Mouse (Mus musculus) liver, embryonic 14.5 days (tissue): Measurements from ENCODE around the gene Igsf21. TPM values are rescaled to one million over a fixed set of nuclear protein-coding genes. Genes with fewer than 3 reads are reported as not detected.

ENCODE experiments used
- ATAC-seq: fragments of 200-750 bp; cut with Nextera tagmentation; 2 replicates; pipeline ENCODE4 v1.8.0; 2017; ENCODE audit warnings: moderate number of reproducible peaks, mild to moderate bottlenecking, moderate library complexity; ENCODE audit not compliant: insufficient read depth
- DNase-seq, 3 experiments: peaks; one replicate each; pipeline ENCODE4 v3.0.0-alpha.2; 2012 to 2013; ENCODE audit warnings: low read depth in 3 of 3, low spot score in 3 of 3
- H3K27ac ChIP-seq: fragments of 300-500 bp; sonication (generic); 2 replicates; pipeline ENCODE4 v1.5.1; 2014; ENCODE audit warnings: moderate library complexity, mild to moderate bottlenecking, control low read depth, inconsistent platforms
- H3K27me3 ChIP-seq: fragments of 300-500 bp; sonication (generic); 2 replicates; pipeline ENCODE4 v1.6.1; 2014; ENCODE audit warnings: mild to moderate bottlenecking, low read length, moderate library complexity; ENCODE audit not compliant: control insufficient read depth, insufficient read depth
- H3K36me3 ChIP-seq: fragments of 300-500 bp; sonication (generic); replicated peaks from 2 replicates; pipeline ENCODE4 v1.6.1; 2014; ENCODE audit warnings: low read depth; ENCODE audit not compliant: control insufficient read depth, insufficient read depth
- H3K4me1 ChIP-seq, 2 experiments: fragments of 200-500 bp in 1 of 2; fragments of 300-500 bp in 1 of 2; sonication (generic) in 1 of 2; replicated peaks; 2 replicates each; pipeline ENCODE4 v1.6.1; 2012 to 2014; ENCODE audit warnings: antibody characterized with exemption in 1 of 2, inconsistent platforms in 1 of 2, low read length in 1 of 2; ENCODE audit not compliant: control insufficient read depth in 2 of 2, insufficient read depth in 2 of 2
- H3K4me2 ChIP-seq: fragments of 300-500 bp; sonication (generic); 2 replicates; pipeline ENCODE4 v1.6.1; 2014; ENCODE audit warnings: low read depth, mild to moderate bottlenecking, control low read depth, moderate library complexity
- H3K4me3 ChIP-seq, 2 experiments: fragments of 200-500 bp in 1 of 2; fragments of 300-500 bp in 1 of 2; sonication (generic) in 1 of 2; 2 replicates each; pipeline ENCODE4 v1.5.1; 2012 to 2014; ENCODE audit warnings: low read depth in 2 of 2, low read length in 2 of 2, mild to moderate bottlenecking in 2 of 2, control low read depth in 1 of 2, inconsistent platforms in 1 of 2, moderate library complexity in 1 of 2; ENCODE audit not compliant: insufficient read depth in 1 of 2
- H3K9ac ChIP-seq: fragments of 300-500 bp; sonication (generic); replicated peaks from 2 replicates; pipeline ENCODE4 v1.6.1; 2014; ENCODE audit warnings: mild to moderate bottlenecking, control low read depth, moderate library complexity
- H3K9me3 ChIP-seq: fragments of 300-500 bp; sonication (generic); 2 replicates; pipeline ENCODE4 v1.6.1; 2016; ENCODE audit warnings: low read length, mixed read lengths; ENCODE audit not compliant: control insufficient read depth
- CTCF ChIP-seq: IDR thresholded peaks from 2 replicates; pipeline ENCODE4 v1.5.1; 2016; ENCODE audit warnings: antibody characterized with exemption, low read depth, control low read depth
- EP300 ChIP-seq: IDR thresholded peaks from 2 replicates; pipeline ENCODE4 v1.6.1; 2016; ENCODE audit warnings: antibody characterized with exemption, low read depth
- WGBS: fragments of 180-500 bp; shearing (Covaris S2); extraction: QIAGEN DNeasy Blood & Tissue Kit; methylation state at CpG from one replicate; pipeline ENCODE4 v1.1.7; 2014; ENCODE audit not compliant: insufficient replicate concordance; 5-methylcytosine and 5-hydroxymethylcytosine counted together
- polyA plus RNA-seq, 2 experiments: library from polyadenylated mRNA; depleted of rRNA in 1 of 2; stranded (reverse) in 1 of 2; unstranded in 1 of 2; fragments of >200 nt; fragmentation: Nextera tagmentation in 1 of 2; extraction: Ambion mirVana in 1 of 2; gene quantifications; 2 replicates each; pipeline versions ENCODE4 v1.2.1 to v1.2.3; 2012 to 2014

Gene Igsf21
- polyA plus RNA-seq, 2 experiments, result 0.18 TPM; not detected in 1

- Histone ChIP-seq H3K4me2 (no peak overlapping the region), H3K9ac (no peak overlapping the region), H3K9me3 (no peaks in the 10 kb centered on the region), H3K36me3 (no peaks in the 10 kb centered on the region), H3K27ac (no peak overlapping the region), H3K4me3 (no peak overlapping the region), H3K27me3 (no peaks in the 10 kb centered on the region), H3K4me1 (peaks cover 0 to 2% of the 10 kb centered on the region in 2 experiments; a peak in 1 of 4 replicates)
- no peak for ATAC-seq
- TF ChIP-seq CTCF (no peak), EP300 (no peak)
- DNase-seq, result no peak
Measured at GRCm38 (mm10) chr4:140171189-140171588, 75.4 kb downstream of the Igsf21 start.

DNA sequence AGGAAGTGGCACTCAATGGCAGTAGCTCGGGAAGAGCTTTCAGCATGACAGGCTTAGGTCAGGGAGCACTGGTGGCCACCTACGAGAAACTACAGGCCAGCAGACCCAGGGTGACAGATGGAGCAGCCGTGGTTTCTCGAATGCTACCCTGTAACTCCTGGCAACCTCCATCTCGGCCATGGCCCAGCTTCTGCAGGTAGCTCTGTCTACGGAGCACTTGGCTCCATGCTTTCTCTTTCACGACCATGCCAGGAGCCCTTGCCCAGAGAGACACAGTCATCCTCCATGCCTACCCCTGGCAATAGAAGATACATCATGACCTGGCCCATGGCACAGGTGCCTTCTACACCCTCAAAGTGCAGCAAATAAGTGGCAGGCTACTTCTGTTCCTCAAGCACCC lies 80.7 kb downstream of the Igsf21 start:
- no peaks in the 10 kb centered on the region for H3K36me3 ChIP-seq
- H3K4me2 ChIP-seq, result no peak overlapping the region
- no peak for DNase-seq
- no peaks in the 10 kb centered on the region for H3K4me1 ChIP-seq
- WGBS, result 51% methylated on average over 7 of the region's 7 CpGs
- H3K9ac ChIP-seq, result no peak overlapping the region
- no peak for ATAC-seq
- TF ChIP-seq CTCF, result no peak
- no peak for TF ChIP-seq EP300
- H3K27me3 ChIP-seq, result no peaks in the 10 kb centered on the region
- no peak overlapping the region for H3K27ac ChIP-seq
- H3K9me3 ChIP-seq, result no peaks in the 10 kb centered on the region
- H3K4me3 ChIP-seq, result no peak overlapping the region

GRCm38 (mm10) chr4:140164662-140165061 lies 81.9 kb downstream of the Igsf21 start:
- H3K4me1 ChIP-seq, result no peaks in the 10 kb centered on the region
- no peak for DNase-seq
- no peak overlapping the region for H3K4me2 ChIP-seq
- H3K9ac ChIP-seq, result no peak overlapping the region
- H3K9me3 ChIP-seq, result no peaks in the 10 kb centered on the region
- TF ChIP-seq EP300 (no peak), CTCF (no peak)
- no peak for ATAC-seq
- WGBS, result 61% methylated on average over 9 of the region's 9 CpGs
- H3K36me3 ChIP-seq, result no peaks in the 10 kb centered on the region
- no peak overlapping the region for H3K27ac ChIP-seq
- H3K27me3 ChIP-seq, result no peaks in the 10 kb centered on the region
- H3K4me3 ChIP-seq, result no peak overlapping the region

GRCm38 (mm10) chr4:140159617-140160016 lies 87.0 kb downstream of the Igsf21 start:
- no peaks in the 10 kb centered on the region for H3K9me3 ChIP-seq
- H3K4me3 ChIP-seq, result no peak overlapping the region
- H3K4me1 ChIP-seq, result no peaks in the 10 kb centered on the region
- no peaks in the 10 kb centered on the region for H3K36me3 ChIP-seq
- no peak overlapping the region for H3K9ac ChIP-seq
- TF ChIP-seq CTCF, result peak; percentile 35
- TF ChIP-seq EP300, result no peak
- H3K4me2 ChIP-seq, result no peak overlapping the region
- WGBS, result 12% methylated on average over 3 of the region's 3 CpGs
- no peaks in the 10 kb centered on the region for H3K27me3 ChIP-seq
- H3K27ac ChIP-seq, result no peak overlapping the region
- ATAC-seq (no peak), DNase-seq (no peak)

GRCm38 (mm10) chr4:140154899-140155463 lies 91.6 kb downstream of the Igsf21 start:
- H3K4me1 ChIP-seq, result no peaks in the 10 kb centered on the region
- H3K27me3 ChIP-seq, result no peaks in the 10 kb centered on the region
- H3K36me3 ChIP-seq, result no peaks in the 10 kb centered on the region
- TF ChIP-seq EP300 (no peak), CTCF (no peak)
- H3K27ac ChIP-seq, result no peak overlapping the region
- DNase-seq (no peak), ATAC-seq (no peak)
- 40% methylated on average over 4 of the region's 5 CpGs for WGBS
- no peak overlapping the region for H3K4me2 ChIP-seq
- H3K9me3 ChIP-seq, result no peaks in the 10 kb centered on the region
- H3K4me3 ChIP-seq, result no peak overlapping the region
- H3K9ac ChIP-seq, result no peak overlapping the region
